Mouse (Mus musculus) liver, embryonic 15.5 days (tissue): Measurements from ENCODE around the gene Ube2d1. TPM values are rescaled to one million over a fixed set of nuclear protein-coding genes. Genes with fewer than 3 reads are reported as not detected.

Source experiments
- ATAC-seq: fragments of 200-750 bp; cut with Nextera tagmentation; 2 replicates; pipeline ENCODE4 v1.8.0; 2017; ENCODE audit warnings: moderate number of reproducible peaks, mild to moderate bottlenecking, moderate library complexity; ENCODE audit not compliant: insufficient read depth
- H3K27ac ChIP-seq: fragments of 300-500 bp; sonication (generic); replicated peaks from 2 replicates; pipeline ENCODE4 v1.5.1; 2015; ENCODE audit warnings: mild to moderate bottlenecking, inconsistent platforms
- H3K27me3 ChIP-seq: fragments of 300-500 bp; sonication (generic); 2 replicates; pipeline ENCODE4 v1.6.1; 2015; ENCODE audit warnings: mild to moderate bottlenecking, inconsistent platforms
- H3K36me3 ChIP-seq: fragments of 300-500 bp; sonication (generic); replicated peaks from 2 replicates; pipeline ENCODE4 v1.6.1; 2015; ENCODE audit warnings: moderate library complexity, mild to moderate bottlenecking, inconsistent platforms
- H3K4me1 ChIP-seq: fragments of 300-500 bp; sonication (generic); replicated peaks from 2 replicates; pipeline ENCODE4 v1.6.1; 2015; ENCODE audit warnings: inconsistent platforms
- H3K4me2 ChIP-seq: fragments of 300-500 bp; sonication (generic); 2 replicates; pipeline ENCODE4 v1.6.1; 2015; ENCODE audit warnings: moderate library complexity, mild to moderate bottlenecking, inconsistent platforms
- H3K4me3 ChIP-seq: fragments of 300-500 bp; sonication (generic); replicated peaks from 2 replicates; pipeline ENCODE4 v1.5.1; 2015; ENCODE audit warnings: mild to moderate bottlenecking, inconsistent platforms
- H3K9ac ChIP-seq: fragments of 300-500 bp; sonication (generic); 2 replicates; pipeline ENCODE4 v1.6.1; 2015; ENCODE audit warnings: moderate library complexity, mild to moderate bottlenecking, inconsistent platforms
- H3K9me3 ChIP-seq: fragments of 300-500 bp; sonication (generic); replicated peaks from 2 replicates; pipeline ENCODE4 v1.6.1; 2016; ENCODE audit warnings: inconsistent platforms
- WGBS: fragments of 180-500 bp; shearing (Covaris S2); methylation state at CpG from one replicate; pipeline ENCODE4 v1.1.7; 2015; ENCODE audit warnings: mixed read lengths; ENCODE audit not compliant: insufficient replicate concordance; 5-methylcytosine and 5-hydroxymethylcytosine counted together
- polyA plus RNA-seq: library from polyadenylated mRNA; unstranded; fragments of >200 nt; fragmentation: Nextera tagmentation; extraction: Ambion mirVana; gene quantifications from 2 replicates; pipeline ENCODE4 v1.2.1, GENCODE M21; 2015

The Ube2d1 gene
- polyA plus RNA-seq, 1 experiment from 2014 or later, result 6.7 TPM

DNA sequence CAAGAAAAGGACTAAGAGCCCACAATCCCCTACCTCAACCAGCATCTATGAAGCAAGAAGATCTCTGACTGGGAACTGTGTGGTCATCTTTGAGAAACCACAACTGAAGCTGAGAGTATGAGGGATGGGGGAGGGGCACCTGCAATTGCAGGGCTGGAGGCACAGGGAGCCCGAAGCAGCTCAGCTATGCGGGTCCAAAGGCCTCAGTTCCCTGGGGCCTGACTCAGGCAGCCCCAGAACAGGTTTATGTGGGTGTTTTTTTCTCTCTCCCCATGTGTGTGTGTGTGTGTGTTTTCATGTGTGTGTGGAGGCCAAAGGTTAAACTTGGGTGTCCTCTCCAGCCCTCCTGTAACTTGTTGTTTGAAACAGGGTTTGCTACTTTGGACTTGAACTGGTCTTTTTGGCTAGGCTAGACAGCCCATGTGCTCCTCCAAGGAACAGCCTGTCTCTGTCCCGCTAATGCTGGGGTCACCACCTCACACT lies 6.2 kb upstream of the Ube2d1 start:
- Histone ChIP-seq H3K4me1 (peaks cover 17% of the 10 kb centered on the region; the same call in 1 of the 2 replicates), H3K27ac (peak overlapping the region; percentile 12; the same call in 1 of the 2 replicates), H3K9me3 (no peaks in the 10 kb centered on the region), H3K9ac (no peak overlapping the region), H3K4me3 (no peak overlapping the region), H3K27me3 (0 out of 2 replicates have a peak, but pooled peaks cover 7% of the 10 kb centered on the region), H3K36me3 (no peaks in the 10 kb centered on the region), H3K4me2 (peak overlapping the region; percentile 11; the same call in 1 of the 2 replicates)
- WGBS, result 5% methylated on average over 3 of the region's 3 CpGs
- ATAC-seq, result peak; percentile 49

- Histone ChIP-seq H3K27ac (no peak overlapping the region), H3K4me2 (peak overlapping the region; percentile 78), H3K4me1 (peaks cover 9% of the 10 kb centered on the region), H3K4me3 (peak overlapping the region; percentile 68), H3K36me3 (no peaks in the 10 kb centered on the region), H3K9ac (peak overlapping the region; percentile 53), H3K9me3 (no peaks in the 10 kb centered on the region), H3K27me3 (peaks cover 23% of the 10 kb centered on the region)
- peak; percentile 61 for ATAC-seq
- WGBS, result under 1% methylated on average over 41 of the region's 41 CpGs
Measured at GRCm38 (mm10) chr10:71284511-71285125, 444 bp downstream of the Ube2d1 start.

DNA sequence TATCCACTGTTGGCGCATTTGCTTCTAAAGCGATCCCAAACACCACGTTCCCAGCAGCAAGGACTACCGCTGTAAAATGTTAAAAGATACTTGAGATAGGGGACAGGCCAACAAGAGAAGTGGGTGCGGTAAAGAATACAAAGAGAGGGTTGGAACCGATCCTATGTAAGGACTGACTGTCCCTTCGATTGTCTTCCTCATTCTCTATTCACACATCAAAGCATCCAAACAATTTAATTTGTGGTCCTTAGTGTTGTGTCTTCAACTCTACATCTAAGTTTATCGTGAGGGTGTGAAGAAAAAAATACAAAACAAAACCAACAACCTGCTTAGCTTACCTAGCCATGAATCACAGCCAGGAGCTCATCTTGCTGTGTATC lies 941 bp downstream of the Ube2d1 start:
- Histone ChIP-seq H3K9me3 (no peaks in the 10 kb centered on the region), H3K27me3 (peaks cover 23% of the 10 kb centered on the region), H3K9ac (no peak overlapping the region), H3K27ac (no peak overlapping the region), H3K4me2 (peak overlapping the region; percentile 78), H3K4me3 (peak overlapping the region; percentile 68), H3K4me1 (peaks cover 9% of the 10 kb centered on the region), H3K36me3 (no peaks in the 10 kb centered on the region)
- 27% methylated on average over 8 of the region's 8 CpGs for WGBS
- no peak for ATAC-seq

DNA sequence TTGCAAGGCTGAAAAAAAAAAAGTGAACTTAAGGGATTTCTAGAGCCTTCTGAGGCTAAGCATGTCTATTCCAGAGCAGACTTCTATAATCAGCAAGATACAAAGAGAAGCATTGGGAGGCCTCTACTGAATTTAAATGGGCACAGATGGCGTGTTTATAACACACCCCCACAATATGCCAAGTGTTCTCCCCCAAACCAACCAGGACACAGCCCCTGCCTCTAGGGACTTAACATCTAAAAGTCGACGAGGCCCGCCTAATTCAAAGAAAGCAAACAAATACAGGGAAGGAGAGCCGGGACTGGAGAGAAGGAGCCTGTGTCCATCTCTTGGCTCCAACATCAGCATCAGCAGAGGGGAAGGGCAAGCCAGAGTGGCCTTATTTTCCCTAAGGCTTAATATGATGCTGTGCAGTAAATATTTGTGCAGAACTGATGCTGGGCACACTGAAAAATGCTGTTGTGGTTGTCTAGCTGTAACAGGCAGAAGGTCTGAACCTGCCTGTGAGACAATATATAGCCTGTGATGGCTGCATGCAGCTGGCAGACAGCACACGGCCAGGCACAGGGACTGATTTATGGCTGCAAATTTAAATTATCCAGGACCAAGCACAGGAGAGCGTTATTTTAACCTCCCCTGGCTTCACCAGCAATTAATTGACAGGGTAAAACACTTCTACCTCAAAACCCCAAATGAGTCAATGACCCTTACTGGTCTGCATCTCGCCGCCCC lies 11.9 kb downstream of the Ube2d1 start:
- no peak overlapping the region for H3K9ac ChIP-seq
- ATAC-seq, result no peak
- 66% methylated on average over 9 of the region's 9 CpGs for WGBS
- H3K9me3 ChIP-seq, result no peaks in the 10 kb centered on the region
- no peaks in the 10 kb centered on the region for H3K27me3 ChIP-seq
- no peak overlapping the region for H3K4me3 ChIP-seq
- no peak overlapping the region for H3K27ac ChIP-seq
- no peak overlapping the region for H3K4me2 ChIP-seq
- no peaks in the 10 kb centered on the region for H3K36me3 ChIP-seq
- H3K4me1 ChIP-seq, result no peaks in the 10 kb centered on the region

GRCm38 (mm10) chr10:71267973-71268372 lies 17.1 kb downstream of the Ube2d1 start:
- Histone ChIP-seq H3K36me3 (no peaks in the 10 kb centered on the region), H3K27me3 (no peaks in the 10 kb centered on the region), H3K4me1 (no peaks in the 10 kb centered on the region), H3K9me3 (no peaks in the 10 kb centered on the region), H3K4me2 (no peak overlapping the region), H3K27ac (no peak overlapping the region), H3K4me3 (no peak overlapping the region), H3K9ac (no peak overlapping the region)
- WGBS, result 80% methylated on average over 2 of the region's 2 CpGs
- no peak for ATAC-seq

- 72% methylated on average over 11 of the region's 11 CpGs for WGBS
- H3K4me1 ChIP-seq, result no peaks in the 10 kb centered on the region
Measured at GRCm38 (mm10) chr10:71267511-71267910, 17.6 kb downstream of the Ube2d1 start.

GRCm38 (mm10) chr10:71265067-71265466 lies 20.0 kb downstream of the Ube2d1 start:
- H3K36me3 ChIP-seq, result no peaks in the 10 kb centered on the region
- H3K9ac ChIP-seq, result no peak overlapping the region
- no peak overlapping the region for H3K27ac ChIP-seq
- ATAC-seq, result no peak
- H3K4me3 ChIP-seq, result no peak overlapping the region
- H3K4me2 ChIP-seq, result no peak overlapping the region
- no peaks in the 10 kb centered on the region for H3K27me3 ChIP-seq
- 64% methylated on average over 4 of the region's 4 CpGs for WGBS
- no peaks in the 10 kb centered on the region for H3K4me1 ChIP-seq
- H3K9me3 ChIP-seq, result no peaks in the 10 kb centered on the region

More at GRCm38 (mm10) chr10:71267511-71267910, 17.6 kb downstream of the Ube2d1 start:
- Histone ChIP-seq H3K9ac (no peak overlapping the region), H3K27ac (no peak overlapping the region), H3K36me3 (no peaks in the 10 kb centered on the region), H3K27me3 (no peaks in the 10 kb centered on the region), H3K4me3 (no peak overlapping the region), H3K4me2 (no peak overlapping the region), H3K9me3 (no peaks in the 10 kb centered on the region)
- no peak for ATAC-seq

- Histone ChIP-seq H3K27me3 (no peaks in the 10 kb centered on the region), H3K9me3 (no peaks in the 10 kb centered on the region), H3K4me1 (no peaks in the 10 kb centered on the region), H3K36me3 (0 out of 2 replicates have a peak, but pooled peaks cover 3% of the 10 kb centered on the region), H3K9ac (no peak overlapping the region), H3K27ac (no peak overlapping the region), H3K4me2 (no peak overlapping the region), H3K4me3 (no peak overlapping the region)
- 64% methylated on average over 8 of the region's 8 CpGs for WGBS
- no peak for ATAC-seq
Measured at GRCm38 (mm10) chr10:71261637-71262036, 23.4 kb downstream of the Ube2d1 start.

DNA sequence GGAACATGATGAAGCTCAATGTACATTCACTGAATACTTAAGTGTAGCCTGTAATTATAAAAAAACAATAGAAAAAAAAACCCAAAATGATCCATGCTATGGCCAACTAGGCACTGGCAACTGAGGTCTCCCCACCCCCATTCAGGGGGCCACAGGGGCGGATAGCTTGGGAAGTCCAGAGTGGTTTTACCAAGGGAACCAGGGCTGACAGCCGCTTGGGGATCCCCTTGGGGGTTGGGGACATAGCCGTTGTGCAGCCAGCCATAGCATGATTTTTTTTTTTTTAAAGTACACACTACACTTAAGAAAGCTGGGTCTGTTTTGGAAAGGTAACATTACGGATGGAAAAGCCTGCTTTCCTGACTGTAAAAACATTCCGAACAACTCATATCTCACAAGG lies 26.1 kb downstream of the Ube2d1 start:
- no peaks in the 10 kb centered on the region for H3K27me3 ChIP-seq
- H3K27ac ChIP-seq, result no peak overlapping the region
- H3K36me3 ChIP-seq, result 0 out of 2 replicates have a peak, but pooled peaks cover 6% of the 10 kb centered on the region
- 77% methylated on average over 5 of the region's 5 CpGs for WGBS
- H3K9ac ChIP-seq, result no peak overlapping the region
- no peak overlapping the region for H3K4me3 ChIP-seq
- no peaks in the 10 kb centered on the region for H3K9me3 ChIP-seq
- no peak overlapping the region for H3K4me2 ChIP-seq
- no peaks in the 10 kb centered on the region for H3K4me1 ChIP-seq
- ATAC-seq, result no peak

GRCm38 (mm10) chr10:71258516-71258915 lies 26.5 kb downstream of the Ube2d1 start:
- no peak for ATAC-seq
- no peak overlapping the region for H3K9ac ChIP-seq
- no peaks in the 10 kb centered on the region for H3K27me3 ChIP-seq
- no peak overlapping the region for H3K4me3 ChIP-seq
- H3K4me1 ChIP-seq, result no peaks in the 10 kb centered on the region
- 0 out of 2 replicates have a peak, but pooled peaks cover 6% of the 10 kb centered on the region for H3K36me3 ChIP-seq
- H3K9me3 ChIP-seq, result no peaks in the 10 kb centered on the region
- H3K27ac ChIP-seq, result no peak overlapping the region
- no peak overlapping the region for H3K4me2 ChIP-seq
- 69% methylated on average over 8 of the region's 8 CpGs for WGBS

- no peaks in the 10 kb centered on the region for H3K27me3 ChIP-seq
- H3K9me3 ChIP-seq, result no peaks in the 10 kb centered on the region
- H3K4me1 ChIP-seq, result no peaks in the 10 kb centered on the region
- 0 out of 2 replicates have a peak, but pooled peaks cover 4% of the 10 kb centered on the region for H3K36me3 ChIP-seq
- no peak overlapping the region for H3K27ac ChIP-seq
- no peak for ATAC-seq
- 67% methylated on average over 4 of the region's 4 CpGs for WGBS
- H3K4me2 ChIP-seq, result no peak overlapping the region
- no peak overlapping the region for H3K9ac ChIP-seq
- no peak overlapping the region for H3K4me3 ChIP-seq
Measured at GRCm38 (mm10) chr10:71253147-71253546, 31.9 kb downstream of the Ube2d1 start.
